Mouse (Mus musculus) B cell, adult 2 months (primary cell): ENCODE measurements around the gene Ros1.

ENCODE experiments used
- DNase-seq, 2 experiments: peaks; one replicate each; pipeline ENCODE4 v3.0.0; 2022

Gene Ros1

DNA sequence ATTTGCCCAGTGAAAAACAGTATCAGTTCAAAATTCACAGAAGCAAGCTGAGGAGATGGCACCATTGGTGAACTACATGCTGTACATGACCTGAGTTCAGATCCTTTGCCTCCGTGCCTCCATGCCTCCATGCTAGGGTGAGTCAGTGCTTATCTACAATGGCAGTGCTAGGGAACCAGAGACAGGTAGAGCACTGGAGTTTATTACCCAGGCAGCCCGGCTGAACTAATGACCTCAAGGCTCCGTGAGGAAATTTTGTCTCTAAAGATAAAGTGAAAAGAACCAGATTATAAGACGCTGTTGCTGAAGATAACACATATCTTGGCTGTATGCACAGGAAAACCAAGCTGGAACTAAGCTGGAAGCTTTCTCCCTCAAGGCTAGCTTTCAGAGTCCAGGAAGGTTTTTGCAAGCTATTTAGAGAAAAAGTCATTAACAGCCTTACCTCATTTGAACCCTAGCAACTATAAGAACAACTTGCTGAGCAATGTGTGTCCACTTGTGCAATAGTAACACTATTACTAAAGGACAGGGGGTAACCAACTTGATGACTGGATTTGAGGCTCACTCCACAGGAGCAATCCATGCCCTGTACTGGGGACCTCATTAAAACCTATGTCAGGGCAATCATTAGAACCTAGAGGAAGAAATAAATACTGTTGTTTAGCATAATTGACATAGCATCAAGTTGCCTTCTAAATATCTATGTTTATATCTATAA lies 61.5 kb downstream of the Ros1 start:
- no peak for DNase-seq

DNA sequence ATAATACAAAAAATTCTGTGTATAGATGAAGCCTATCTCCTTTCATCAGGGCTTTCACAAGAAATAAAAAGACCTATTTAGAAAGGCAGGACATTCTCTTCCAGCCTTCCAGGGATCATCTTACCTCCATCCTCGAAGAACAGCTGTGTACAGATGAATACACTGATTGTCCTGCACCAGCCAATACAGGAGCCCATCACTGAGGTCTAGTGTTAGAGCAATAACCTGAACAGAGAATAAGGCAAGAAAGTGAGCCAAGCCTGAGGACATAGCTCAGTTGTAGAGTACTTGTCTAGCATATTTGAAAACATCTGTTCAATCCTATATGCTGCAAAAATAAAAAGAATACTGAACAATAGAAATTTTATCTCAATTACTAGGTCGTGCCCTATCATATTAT lies 64.3 kb downstream of the Ros1 start:
- no peak for DNase-seq

GRCm38 (mm10) chr10:52128874-52129412 lies 66.1 kb downstream of the Ros1 start:
- no peak for DNase-seq

- DNase-seq: peak in 1 of 2 experiments; percentile 7
Measured at GRCm38 (mm10) chr10:52106164-52106757, 88.8 kb downstream of the Ros1 start.

DNA sequence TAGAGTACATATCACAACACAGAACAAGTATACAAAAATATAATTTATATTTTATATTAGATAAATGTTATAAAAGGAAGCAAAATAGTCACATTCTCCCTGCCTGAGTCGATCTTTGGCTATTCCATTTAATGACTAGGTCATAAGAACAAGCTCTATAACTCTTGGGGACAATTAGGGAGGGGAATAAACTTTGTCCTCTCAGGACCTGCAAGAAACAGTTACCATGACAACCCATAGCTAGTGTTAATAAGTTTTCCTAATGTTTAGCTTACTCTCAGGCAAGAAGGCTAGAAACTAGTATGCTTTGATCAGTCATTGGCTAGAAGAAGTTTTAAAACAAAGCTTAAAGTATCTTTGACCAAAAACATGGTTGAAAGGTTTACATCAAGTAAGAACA lies 93.8 kb downstream of the Ros1 start:
- no peak for DNase-seq

DNA sequence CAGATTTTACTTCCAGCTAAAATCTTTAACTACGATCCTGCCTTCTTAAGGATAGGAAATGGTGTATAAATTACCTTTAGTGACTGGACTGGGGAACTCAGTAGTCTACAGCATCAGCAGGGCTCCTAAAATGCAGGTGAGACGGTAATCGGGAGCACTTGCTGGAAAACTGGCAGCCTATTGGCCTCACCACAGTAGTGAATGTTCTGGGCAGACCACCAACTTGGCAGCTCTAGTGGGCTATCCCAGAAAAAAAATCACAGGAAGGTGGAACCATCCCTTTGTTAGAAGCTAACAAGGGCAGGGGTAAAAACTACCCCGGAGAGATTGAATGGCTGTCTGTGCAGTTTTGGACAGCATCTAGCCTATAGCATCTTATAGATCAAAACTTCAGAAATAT lies 102.9 kb downstream of the Ros1 start:
- DNase-seq: no peak

- DNase-seq: no peak
Measured at GRCm38 (mm10) chr10:52086681-52087080, 108.4 kb downstream of the Ros1 start.

- DNase-seq: no peak
Measured at GRCm38 (mm10) chr10:52072482-52072881, 122.6 kb downstream of the Ros1 start.

DNA sequence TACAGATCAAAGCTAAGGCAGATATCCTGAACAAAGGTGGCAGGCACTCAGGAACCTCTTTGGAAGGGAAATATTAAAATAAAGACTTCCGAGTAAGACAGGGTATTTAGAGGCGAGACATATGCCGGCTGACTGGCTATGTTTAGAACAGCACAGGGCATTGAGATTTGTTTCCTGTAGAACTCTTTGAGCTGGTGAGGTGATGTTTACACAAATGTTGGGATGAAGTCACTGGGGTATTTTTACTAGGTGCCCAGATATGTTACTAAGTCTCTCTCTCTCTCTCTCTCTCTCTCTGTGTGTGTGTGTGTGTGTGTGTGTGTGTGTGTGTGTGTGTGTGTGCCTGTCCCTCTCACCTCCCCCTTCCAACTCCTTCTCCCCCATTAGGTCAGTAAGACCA lies 146.8 kb downstream of the Ros1 start:
- DNase-seq: no peak

DNA sequence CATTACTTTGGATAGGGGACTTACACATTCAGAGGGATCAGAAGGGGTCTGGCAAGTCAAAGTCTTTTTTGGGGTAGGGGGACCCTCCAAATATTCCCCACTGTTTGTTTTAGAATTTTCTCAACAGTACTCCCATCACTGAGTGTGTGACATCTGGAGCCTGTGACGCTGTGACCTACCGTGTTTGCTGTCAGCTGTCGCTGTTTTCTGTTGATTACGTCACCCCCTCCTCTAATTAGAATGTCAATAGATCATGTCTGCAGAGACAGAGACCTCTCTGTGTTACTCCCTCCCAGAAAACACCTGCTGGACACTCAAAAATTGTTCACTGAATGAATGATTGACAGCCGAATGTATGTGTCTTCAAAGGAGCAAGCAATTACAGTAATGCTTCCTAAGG lies 152.0 kb downstream of the Ros1 start:
- DNase-seq: no peak

DNA sequence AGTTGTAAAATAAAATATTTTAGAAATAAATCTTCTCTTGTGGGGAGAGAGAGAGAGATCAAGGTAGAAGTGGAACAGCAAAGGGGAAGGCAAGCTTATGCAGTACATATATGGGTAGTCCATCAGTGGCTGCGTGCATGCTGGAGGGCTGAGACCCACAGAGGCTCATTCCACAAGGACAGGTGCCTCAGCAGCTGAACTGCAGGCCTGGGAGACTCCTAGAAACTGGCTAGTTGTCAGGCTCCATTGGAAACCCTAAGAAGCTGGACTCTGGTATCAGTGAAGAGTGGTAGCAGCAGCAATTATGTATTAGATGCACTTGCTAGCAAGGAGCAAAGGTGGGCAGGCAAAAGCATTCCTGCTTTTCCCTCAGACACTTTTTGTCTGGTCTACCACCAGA lies 155.7 kb downstream of the Ros1 start:
- DNase-seq: no peak

- DNase-seq: no peak
Measured at GRCm38 (mm10) chr10:52033729-52034128, 161.3 kb downstream of the Ros1 start.

- DNase-seq: no peak
Measured at GRCm38 (mm10) chr10:52029421-52030080, 165.5 kb downstream of the Ros1 start.

- no peak for DNase-seq
Measured at GRCm38 (mm10) chr10:52028561-52029370, 166.3 kb downstream of the Ros1 start.

GRCm38 (mm10) chr10:52027161-52028035 lies 167.6 kb downstream of the Ros1 start:
- DNase-seq: no peak

- DNase-seq: no peak
Measured at GRCm38 (mm10) chr10:52025821-52026220, 169.2 kb downstream of the Ros1 start.

- DNase-seq: no peak
Measured at GRCm38 (mm10) chr10:52025291-52025690, 169.8 kb downstream of the Ros1 start.

GRCm38 (mm10) chr10:52024053-52024410 lies 171.0 kb downstream of the Ros1 start:
- no peak for DNase-seq

DNA sequence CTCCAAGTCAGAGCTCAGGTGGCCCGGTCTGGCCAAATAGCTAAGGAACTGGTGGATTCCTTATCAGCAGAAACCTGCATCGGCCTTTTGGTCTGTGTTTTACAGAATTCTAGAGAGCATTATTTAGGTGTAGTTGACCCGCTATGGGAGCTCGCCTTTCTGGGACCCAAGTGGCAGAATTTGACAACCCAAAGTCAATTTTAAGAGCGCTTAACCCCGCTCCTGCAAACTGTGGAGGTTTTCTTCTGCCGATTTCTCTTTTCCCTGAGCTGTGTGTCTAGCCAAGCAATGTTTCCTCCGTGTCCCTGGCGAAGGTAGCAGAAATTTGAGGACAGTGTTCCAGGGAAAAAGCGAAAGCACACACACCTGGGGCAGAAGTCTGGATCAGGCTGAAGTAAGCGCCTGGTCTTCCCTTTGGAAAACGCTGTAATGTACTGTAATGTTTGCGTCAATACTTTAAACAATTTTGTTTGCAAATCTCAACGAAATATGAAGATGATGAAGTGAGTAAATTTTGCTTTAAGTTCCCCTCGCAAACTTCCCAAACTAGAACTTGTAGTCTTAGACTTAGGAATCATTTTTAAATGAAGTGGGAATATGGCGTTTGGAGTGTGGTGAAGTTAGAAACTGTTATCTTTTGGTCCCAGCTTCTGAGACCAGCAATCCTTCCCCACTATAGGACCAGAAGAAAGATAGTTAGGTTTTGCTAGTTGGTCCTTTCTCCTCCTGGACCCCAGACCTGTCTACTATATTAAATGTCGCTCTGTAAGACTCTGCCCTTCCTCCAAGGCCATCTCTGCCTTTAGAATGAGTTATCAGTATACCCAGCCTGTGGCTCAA lies 171.6 kb downstream of the Ros1 start:
- no peak for DNase-seq

DNA sequence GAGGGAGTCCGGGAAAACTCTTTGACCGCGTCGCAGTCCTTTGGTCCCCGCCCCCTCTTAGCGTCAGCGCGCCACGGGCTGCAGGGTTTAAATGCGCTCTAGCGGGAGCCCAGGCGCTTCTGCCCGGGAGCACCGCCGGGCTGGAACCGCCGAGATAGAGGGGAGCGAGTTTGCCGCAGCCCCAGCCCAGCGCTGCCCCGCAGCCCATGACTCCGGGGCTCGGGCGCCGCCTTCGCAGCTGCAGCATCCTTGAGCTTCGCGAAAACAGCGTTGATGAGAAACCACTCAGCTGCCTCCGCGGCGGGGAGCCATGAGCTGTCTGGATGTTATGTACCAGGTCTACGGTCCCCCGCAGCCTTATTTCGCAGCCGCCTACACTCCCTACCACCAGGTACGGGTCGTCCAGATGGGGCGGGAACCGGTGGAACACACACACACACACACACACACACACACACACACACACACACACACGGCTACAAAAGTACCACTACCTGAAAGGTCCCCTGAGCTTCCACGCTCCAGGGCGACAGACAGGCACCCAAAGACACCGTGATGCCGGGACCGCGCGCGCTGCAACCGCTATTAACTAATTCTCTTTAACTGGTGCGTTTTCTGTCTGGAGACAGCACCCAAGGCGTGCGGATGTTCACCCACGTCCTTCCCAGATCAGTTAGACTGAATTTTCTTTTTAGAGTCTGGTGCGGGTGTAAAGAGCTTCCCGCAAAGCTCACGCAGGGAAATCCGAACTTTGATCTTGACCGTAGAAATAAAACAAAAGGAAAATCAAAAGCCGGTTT lies 172.4 kb downstream of the Ros1 start, which contains the start of gene Vgll2:
Gene Vgll2 (plus strand): TSS at position 90 of the 800 bp plus-strand sequence.
- no peak for DNase-seq
